Mouse (Mus musculus) liver, adult 2 months (tissue): ENCODE results near the gene Ipcef1. TPM values are rescaled to one million over a fixed set of nuclear protein-coding genes. Genes with fewer than 3 reads are reported as not detected.
"Not testable (repeated sequence)": the region's sequence is repeated elsewhere in the genome, so short reads cannot be mapped to it uniquely, and the experiment has no call there.

Experiments used
- DNase-seq: peaks from one replicate; pipeline ENCODE4 v3.0.0-alpha.2; 2011; ENCODE audit warnings: low read depth, low spot score; ENCODE audit errors: extremely low read depth
- H3K27ac ChIP-seq: fragments of 200-500 bp; replicated peaks from 2 replicates; pipeline ENCODE4 v1.5.1; 2012; ENCODE audit warnings: low read depth, mild to moderate bottlenecking, control low read depth, inconsistent platforms, low read length; ENCODE audit not compliant: insufficient read depth
- H3K27me3 ChIP-seq: fragments of 200-500 bp; 2 replicates; pipeline ENCODE4 v1.6.1; 2012; ENCODE audit warnings: mild to moderate bottlenecking, moderate library complexity, low read length, inconsistent platforms; ENCODE audit not compliant: control insufficient read depth, insufficient read depth
- H3K36me3 ChIP-seq: fragments of 200-500 bp; 2 replicates; pipeline ENCODE4 v1.6.1; 2012; ENCODE audit warnings: low read length, inconsistent platforms; ENCODE audit not compliant: control insufficient read depth, insufficient read depth
- H3K4me1 ChIP-seq: fragments of 200-500 bp; 2 replicates; pipeline ENCODE4 v1.6.1; 2011; ENCODE audit warnings: low read length; ENCODE audit not compliant: control insufficient read depth, insufficient read depth
- H3K4me3 ChIP-seq: fragments of 200-500 bp; 2 replicates; pipeline ENCODE4 v1.5.1; 2011; ENCODE audit warnings: low read depth, mild to moderate bottlenecking, control low read depth, low read length, moderate library complexity; ENCODE audit not compliant: insufficient read depth
- H3K79me2 ChIP-seq: fragments of 200-500 bp; 2 replicates; pipeline ENCODE4 v1.6.1; 2012; ENCODE audit warnings: inconsistent platforms, mild to moderate bottlenecking, low read length, moderate library complexity; ENCODE audit not compliant: control insufficient read depth, insufficient read depth
- H3K9ac ChIP-seq: fragments of 200-500 bp; 2 replicates; pipeline ENCODE4 v1.6.1; 2012; ENCODE audit warnings: low read depth, mild to moderate bottlenecking, control low read depth, inconsistent platforms, low read length
- CTCF ChIP-seq: fragments of 200-500 bp; IDR thresholded peaks from 2 replicates; pipeline ENCODE4 v1.5.1; 2011; ENCODE audit warnings: low read depth, low read length, control low read depth
- POLR2A ChIP-seq: fragments of 200-500 bp; IDR thresholded peaks from 2 replicates; pipeline ENCODE4 v1.6.1; 2011; ENCODE audit warnings: low read length, control low read depth; ENCODE audit not compliant: insufficient read depth; ENCODE audit errors: extremely low read depth
- WGBS: fragments of 180-500 bp; shearing (Covaris S2); methylation state at CpG from one replicate; pipeline ENCODE4 v1.1.7; 2018; 5-methylcytosine and 5-hydroxymethylcytosine counted together
- polyA plus RNA-seq: library from polyadenylated mRNA; depleted of rRNA; stranded (reverse); fragments of >200 nt; gene quantifications from 2 replicates; pipeline ENCODE4 v1.2.3, GENCODE M21; 2012
- total RNA-seq: library from RNA; depleted of rRNA; stranded (reverse); fragments of >200 nt; gene quantifications from 2 replicates; pipeline ENCODE4 v1.2.3, GENCODE M21; 2014

The Ipcef1 gene
- total and polyA plus RNA-seq, 2 experiments: 0.04 to 0.18 TPM

DNA sequence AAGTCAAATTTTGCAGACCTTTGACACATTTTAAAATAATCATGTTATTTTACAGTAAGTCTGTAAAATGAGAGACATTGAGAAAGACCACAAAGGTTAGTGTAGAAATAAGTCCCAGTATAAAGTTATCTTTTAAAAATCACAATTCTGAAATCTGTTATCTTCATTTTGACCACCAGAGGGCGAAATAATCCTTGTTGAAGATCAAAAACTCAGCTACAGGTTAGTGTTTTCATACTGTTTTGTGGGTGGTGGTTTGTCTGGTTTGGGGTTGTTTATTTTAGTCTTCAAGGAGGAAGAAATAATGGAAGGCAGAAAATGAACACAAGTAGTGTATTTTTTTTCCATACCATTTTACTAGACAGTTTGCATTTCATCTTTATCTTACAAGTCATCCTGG, 166.8 kb downstream of the Ipcef1 start:
- Histone ChIP-seq H3K27me3 (no peaks in the 10 kb centered on the region), H3K36me3 (no peaks in the 10 kb centered on the region), H3K4me3 (no peak overlapping the region), H3K79me2 (no peaks in the 10 kb centered on the region), H3K9ac (no peak overlapping the region), H3K27ac (no peak overlapping the region), H3K4me1 (no peaks in the 10 kb centered on the region)
- 0% methylated on average over 1 of the region's 1 CpGs for WGBS
- TF ChIP-seq POLR2A (no peak), CTCF (peak; percentile 44)
- DNase-seq: peak; percentile 31

GRCm38 (mm10) chr10:6882041-6882440, 170.2 kb downstream of the Ipcef1 start:
- not testable (repeated sequence) for H3K4me3 ChIP-seq, H3K9ac ChIP-seq, H3K27ac ChIP-seq, H3K27me3 ChIP-seq, H3K4me1 ChIP-seq, DNase-seq, H3K79me2 ChIP-seq, H3K36me3 ChIP-seq
- WGBS: 97% methylated on average over 1 of the region's 1 CpGs

DNA sequence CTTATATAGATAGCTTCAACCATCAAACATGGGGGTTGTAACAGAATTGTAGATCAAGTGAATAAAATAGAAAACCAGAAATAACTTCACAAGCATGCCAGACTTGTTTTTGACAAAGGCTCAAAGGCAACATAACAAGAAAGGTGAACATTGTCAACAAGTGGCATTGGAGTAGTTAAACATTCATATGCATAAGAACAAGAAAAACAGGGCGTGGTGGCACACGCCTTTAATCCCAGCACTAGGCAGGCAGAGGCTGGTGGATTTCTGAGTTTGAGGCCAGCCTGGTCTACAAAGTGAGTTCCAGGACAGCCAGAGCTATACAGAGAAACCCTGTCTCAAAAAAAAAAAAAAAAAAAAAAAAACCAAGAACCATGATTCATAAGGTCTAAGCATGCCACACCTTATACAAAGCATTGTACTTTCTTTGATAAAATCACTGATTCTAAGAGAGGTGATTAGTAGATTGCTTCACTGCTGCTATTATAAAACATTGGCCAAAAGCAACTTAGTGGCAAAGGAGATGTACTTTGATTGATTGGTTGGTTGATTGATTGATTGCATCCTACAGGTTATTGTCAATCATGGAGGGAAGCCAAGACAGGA, 173.9 kb downstream of the Ipcef1 start:
- no peak overlapping the region for H3K27ac ChIP-seq
- 85% methylated on average over 2 of the region's 2 CpGs for WGBS
- no peaks in the 10 kb centered on the region for H3K79me2 ChIP-seq
- no peaks in the 10 kb centered on the region for H3K4me1 ChIP-seq
- TF ChIP-seq POLR2A (no peak), CTCF (no peak)
- no peaks in the 10 kb centered on the region for H3K27me3 ChIP-seq
- DNase-seq: no peak
- no peak overlapping the region for H3K9ac ChIP-seq
- H3K36me3 ChIP-seq: no peaks in the 10 kb centered on the region
- H3K4me3 ChIP-seq: no peak overlapping the region

GRCm38 (mm10) chr10:6873917-6874316, 178.4 kb downstream of the Ipcef1 start:
- Histone ChIP-seq H3K27ac (no peak overlapping the region), H3K36me3 (no peaks in the 10 kb centered on the region), H3K27me3 (no peaks in the 10 kb centered on the region), H3K4me3 (no peak overlapping the region), H3K9ac (no peak overlapping the region), H3K79me2 (no peaks in the 10 kb centered on the region), H3K4me1 (no peaks in the 10 kb centered on the region)
- no peak for DNase-seq
- TF ChIP-seq CTCF (no peak), POLR2A (no peak)
- WGBS: 85% methylated on average over 1 of the region's 1 CpGs

- no peaks in the 10 kb centered on the region for H3K4me1 ChIP-seq
- no peak overlapping the region for H3K4me3 ChIP-seq
- TF ChIP-seq POLR2A (no peak), CTCF (no peak)
- H3K9ac ChIP-seq: no peak overlapping the region
- 83% methylated on average over 7 of the region's 7 CpGs for WGBS
- no peaks in the 10 kb centered on the region for H3K36me3 ChIP-seq
- no peaks in the 10 kb centered on the region for H3K79me2 ChIP-seq
- H3K27me3 ChIP-seq: no peaks in the 10 kb centered on the region
- H3K27ac ChIP-seq: no peak overlapping the region
- no peak for DNase-seq
These were observed 180.7 kb downstream of the Ipcef1 start for GRCm38 (mm10) chr10:6871418-6872072.

DNA sequence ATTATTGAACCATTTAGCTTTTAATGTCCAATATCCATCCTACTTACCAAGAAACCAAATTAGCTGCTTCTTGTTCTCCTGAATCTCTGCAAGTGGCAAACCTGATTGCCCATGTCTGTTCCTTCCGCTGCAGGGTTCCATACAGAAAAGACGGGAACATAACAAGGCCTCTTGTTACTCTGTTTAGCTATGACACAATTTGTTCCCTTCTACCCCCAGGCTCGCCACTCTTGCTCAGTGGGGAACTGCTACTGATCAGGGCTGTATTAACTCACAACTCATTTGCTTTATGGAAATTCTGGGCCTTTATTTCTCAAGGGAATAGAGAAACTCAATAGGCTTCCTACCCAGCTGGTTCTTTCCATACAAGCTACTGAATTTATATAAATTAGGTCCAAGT, 196.5 kb downstream of the Ipcef1 start:
- WGBS: 83% methylated on average over 3 of the region's 3 CpGs

More for the DNA sequence above, 196.5 kb downstream of the Ipcef1 start:
- H3K27ac ChIP-seq: no peak overlapping the region
- no peak overlapping the region for H3K9ac ChIP-seq
- no peak for DNase-seq
- H3K36me3 ChIP-seq: no peaks in the 10 kb centered on the region
- no peaks in the 10 kb centered on the region for H3K27me3 ChIP-seq
- no peaks in the 10 kb centered on the region for H3K79me2 ChIP-seq
- TF ChIP-seq CTCF: no peak
- TF ChIP-seq POLR2A: no peak
- no peak overlapping the region for H3K4me3 ChIP-seq
- no peaks in the 10 kb centered on the region for H3K4me1 ChIP-seq
